Mouse (Mus musculus): Measurements from ENCODE around the gene Olfr96.
"Not testable (repeated sequence)": the region's sequence is repeated elsewhere in the genome, so short reads cannot be mapped to it uniquely, and the experiment has no call there.

The Olfr96 gene

GRCm38 (mm10) chr17:37219846-37220245, at the start of gene Olfr96:
TSS of gene Olfr96 (plus strand) at chr17:37220146.
- no peak for DNase-seq (ENCODE audit: extremely low read depth, low read depth, low spot score)

- no peak for DNase-seq (ENCODE audit: extremely low read depth, low read depth, low spot score)
Measured at GRCm38 (mm10) chr17:37185474-37185873, 34.5 kb upstream of the Olfr96 start.

- DNase-seq (ENCODE audit: extremely low read depth, low read depth, low spot score): no peak
Measured at GRCm38 (mm10) chr17:37190711-37191110, 29.2 kb upstream of the Olfr96 start.

GRCm38 (mm10) chr17:37193032-37193431, 26.9 kb upstream of the Olfr96 start:
- no peak for DNase-seq (ENCODE audit: extremely low read depth, low read depth, low spot score)

- DNase-seq (ENCODE audit: extremely low read depth, low read depth, low spot score): no peak
Measured at GRCm38 (mm10) chr17:37193656-37194055, 26.3 kb upstream of the Olfr96 start, which contains the start of gene Ubd. TSS of gene Ubd (plus strand) at chr17:37193892.

- DNase-seq (ENCODE audit: extremely low read depth, low read depth, low spot score): no peak
Measured at GRCm38 (mm10) chr17:37194782-37195181, 25.2 kb upstream of the Olfr96 start.

- no peak for DNase-seq (ENCODE audit: extremely low read depth, low read depth, low spot score)
Measured at GRCm38 (mm10) chr17:37196845-37197724, 22.9 kb upstream of the Olfr96 start.

GRCm38 (mm10) chr17:37200894-37201293, 19.1 kb upstream of the Olfr96 start, which contains the start of gene Olfr94:
TSS of gene Olfr94 (minus strand) at chr17:37200994.
- DNase-seq (ENCODE audit: extremely low read depth, low read depth, low spot score): no peak

GRCm38 (mm10) chr17:37203206-37203916, 16.6 kb upstream of the Olfr96 start:
- DNase-seq (ENCODE audit: extremely low read depth, low read depth, low spot score): no peak

- DNase-seq (ENCODE audit: extremely low read depth, low read depth, low spot score): no peak
Measured at GRCm38 (mm10) chr17:37203917-37204236, 16.1 kb upstream of the Olfr96 start.

- no peak for DNase-seq (ENCODE audit: extremely low read depth, low read depth, low spot score)
Measured at GRCm38 (mm10) chr17:37210884-37211768, 8.8 kb upstream of the Olfr96 start.

- no peak for DNase-seq (ENCODE audit: extremely low read depth, low read depth, low spot score)
Measured at GRCm38 (mm10) chr17:37213018-37213417, 6.9 kb upstream of the Olfr96 start, which contains the start of gene Olfr95. TSS of gene Olfr95 (minus strand) at chr17:37213118.

GRCm38 (mm10) chr17:37218486-37218885, 1.5 kb upstream of the Olfr96 start:
- no peak for DNase-seq (ENCODE audit: extremely low read depth, low read depth, low spot score)

- DNase-seq (ENCODE audit: extremely low read depth, low read depth, low spot score): no peak
Measured at GRCm38 (mm10) chr17:37221879-37222278, 1.9 kb downstream of the Olfr96 start.

- not testable (repeated sequence) for DNase-seq (ENCODE audit: extremely low read depth, low read depth, low spot score)
Measured at GRCm38 (mm10) chr17:37237230-37237629, 17.3 kb downstream of the Olfr96 start, which contains the start of gene Olfr97. TSS of gene Olfr97 (minus strand) at chr17:37237330.

- DNase-seq (ENCODE audit: extremely low read depth, low read depth, low spot score): no peak
Measured at GRCm38 (mm10) chr17:37242198-37242597, 22.3 kb downstream of the Olfr96 start.

GRCm38 (mm10) chr17:37246715-37247114, 26.8 kb downstream of the Olfr96 start:
- no peak for DNase-seq (ENCODE audit: extremely low read depth, low read depth, low spot score)

GRCm38 (mm10) chr17:37249460-37249859, 29.5 kb downstream of the Olfr96 start:
- DNase-seq (ENCODE audit: extremely low read depth, low read depth, low spot score): no peak

GRCm38 (mm10) chr17:37250544-37250943, 30.6 kb downstream of the Olfr96 start:
- no peak for DNase-seq (ENCODE audit: extremely low read depth, low read depth, low spot score)

GRCm38 (mm10) chr17:37263626-37264025, 43.7 kb downstream of the Olfr96 start, which contains the start of gene Olfr98:
TSS of gene Olfr98 (minus strand) at chr17:37263749.
- DNase-seq (ENCODE audit: extremely low read depth, low read depth, low spot score): no peak
